9 mouse cellular contexts compared by ENCODE assay signal in the genomic region with DNA sequence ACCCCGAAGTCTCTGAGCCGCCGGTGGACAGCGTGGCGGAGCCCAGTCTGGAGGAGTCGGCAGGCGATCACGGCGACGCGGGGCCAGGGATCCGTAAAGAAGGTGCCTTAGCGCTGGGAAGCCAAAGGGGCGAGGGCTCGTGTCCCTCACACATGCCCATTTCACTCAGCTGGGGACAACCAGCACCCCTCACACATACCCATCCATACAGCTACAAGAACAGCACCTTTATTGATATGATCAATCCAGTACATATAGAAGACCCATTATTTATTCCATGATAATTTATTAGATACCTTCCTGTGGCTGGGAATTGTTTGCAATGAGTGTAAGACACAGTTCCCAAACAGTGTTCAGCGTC. TPM values are rescaled to one million over a fixed set of nuclear protein-coding genes. Genes with fewer than 3 reads are reported as not detected.
DNase-seq lines count a peak whose midpoint lies in the region; ATAC-seq and TF ChIP-seq lines count a peak whose summit lies in the region.
"Had no signal": no experiment of that assay in that cellular context is flagged by ENCODE, and none has a peak within 500 bp of the region (broad histone marks: within the 10 kb centered on the region; RNA-seq: fewer than 3 reads in every experiment).

No protein-coding gene starts in this region.

- 2% methylated on average over 16 of the region's 16 CpGs for WGBS in kidney, embryonic 16.5 days
- 1% methylated on average over 16 of the region's 16 CpGs for WGBS in hindbrain, embryonic 16.5 days
- 3% methylated on average over 8 of the region's 16 CpGs for WGBS in midbrain, postnatal 0 days

- no peak; the same call in 1 of the 2 replicates for ATAC-seq in kidney, embryonic 16.5 days (ENCODE audit: low FRiP score, low TSS enrichment)
- ATAC-seq in hindbrain, embryonic 16.5 days, result no peak; the same call in 1 of the 2 replicates
- peak; percentile 21; the same call in 1 of the 2 replicates for ATAC-seq in midbrain, postnatal 0 days (ENCODE audit: low FRiP score)
- no peak; the same call in 1 of the 2 replicates for ATAC-seq in monocyte, adult 5-6 weeks (replicated peaks; ENCODE audit: insufficient number of reproducible peaks, low FRiP score, low TSS enrichment, poor library complexity, severe bottlenecking)

- no peaks in the 10 kb centered on the region for H3K9me3 ChIP-seq in kidney, embryonic 16.5 days (ENCODE audit: low read length)
- H3K9me3 ChIP-seq in hindbrain, embryonic 16.5 days (ENCODE audit: control insufficient read depth, low read length), result no peaks in the 10 kb centered on the region
- H3K9me3 ChIP-seq in midbrain, postnatal 0 days (ENCODE audit: low read length), result no peaks in the 10 kb centered on the region

- H3K4me3 ChIP-seq in kidney, embryonic 16.5 days (ENCODE audit: low read length), result peak overlapping the region; percentile 83
- peak overlapping the region; percentile 71 for H3K4me3 ChIP-seq in cortical plate, adult 2 months (ENCODE audit: insufficient read depth, low read length)
- H3K4me3 ChIP-seq in hindbrain, embryonic 16.5 days (ENCODE audit: low read length), result peak overlapping the region; percentile 88
- H3K4me3 ChIP-seq in midbrain, postnatal 0 days (ENCODE audit: low read depth, low read length), result peak overlapping the region; percentile 92

- H3K4me2 ChIP-seq in kidney, embryonic 16.5 days (replicated peaks; ENCODE audit: low read depth, low read length), result peak overlapping the region; percentile 73
- H3K4me2 ChIP-seq in hindbrain, embryonic 16.5 days (ENCODE audit: low read length), result peak overlapping the region; percentile 68
- H3K4me2 ChIP-seq in midbrain, postnatal 0 days (ENCODE audit: low read depth, low read length, poor library complexity, severe bottlenecking), result peak overlapping the region; percentile 84

- H3K9ac ChIP-seq in kidney, embryonic 16.5 days (replicated peaks; ENCODE audit: low read length), result peak overlapping the region; percentile 70
- peak overlapping the region; percentile 88 for H3K9ac ChIP-seq in hindbrain, embryonic 16.5 days (ENCODE audit: low read depth, low read length)
- H3K9ac ChIP-seq in midbrain, postnatal 0 days (replicated peaks; ENCODE audit: low read length, poor library complexity, severe bottlenecking), result peak overlapping the region; percentile 84; the same call in 1 of the 2 replicates

- no peak overlapping the region for H3K27ac ChIP-seq in kidney, embryonic 16.5 days (ENCODE audit: low read length)
- H3K27ac ChIP-seq in cortical plate, adult 2 months (ENCODE audit: insufficient read depth, low read length), result no peak overlapping the region
- H3K27ac ChIP-seq in hindbrain, embryonic 16.5 days (ENCODE audit: low read depth, low read length), result no peak overlapping the region
- H3K27ac ChIP-seq in midbrain, postnatal 0 days (ENCODE audit: low read depth, low read length), result peak overlapping the region; percentile 83; the same call in 1 of the 2 replicates

- H3K27me3 ChIP-seq in kidney, embryonic 16.5 days (ENCODE audit: insufficient read depth, low read length), result 0 out of 2 replicates have a peak, but pooled peaks cover 10% of the 10 kb centered on the region
- peaks cover 6% of the 10 kb centered on the region; the same call in 1 of the 2 replicates for H3K27me3 ChIP-seq in hindbrain, embryonic 16.5 days (replicated peaks; ENCODE audit: control insufficient read depth, insufficient read depth, low read length)
- no peaks in the 10 kb centered on the region for H3K27me3 ChIP-seq in midbrain, postnatal 0 days (ENCODE audit: insufficient read depth, low read length)

- H3K4me1 ChIP-seq in kidney, embryonic 16.5 days (ENCODE audit: insufficient read depth, low read length), result peaks cover 9% of the 10 kb centered on the region; the same call in 1 of the 2 replicates
- peaks cover 3% of the 10 kb centered on the region; the same call in 1 of the 2 replicates for H3K4me1 ChIP-seq in cortical plate, adult 2 months (ENCODE audit: control insufficient read depth, insufficient read depth, low read length)
- H3K4me1 ChIP-seq in hindbrain, embryonic 16.5 days (ENCODE audit: control insufficient read depth, insufficient read depth, low read depth, low read length), result peaks cover 12% of the 10 kb centered on the region
- H3K4me1 ChIP-seq in midbrain, postnatal 0 days (ENCODE audit: insufficient read depth, low read length), result peaks cover 10% of the 10 kb centered on the region; the same call in 1 of the 2 replicates

- no peak for TF ChIP-seq CTCF in cortical plate, adult 2 months (IDR thresholded peaks at IDR 0.05; ENCODE audit: extremely low read depth, insufficient read depth, low read length)
- TF ChIP-seq CTCF in midbrain, postnatal 0 days (IDR thresholded peaks at IDR 0.05), result no peak

- no peaks in the 10 kb centered on the region for H3K36me3 ChIP-seq in kidney, embryonic 16.5 days (ENCODE audit: insufficient read depth, low read length)
- no peaks in the 10 kb centered on the region for H3K36me3 ChIP-seq in hindbrain, embryonic 16.5 days (ENCODE audit: control insufficient read depth, insufficient read depth, low read length)
- 0 out of 2 replicates have a peak, but pooled peaks cover 4% of the 10 kb centered on the region for H3K36me3 ChIP-seq in midbrain, postnatal 0 days (ENCODE audit: insufficient read depth, low read length)

- TF ChIP-seq POLR2A in cortical plate, adult 2 months (IDR thresholded peaks at IDR 0.05; ENCODE audit: extremely low read depth, insufficient read depth, low read length), result no peak

- DNase-seq in kidney, adult 11 months, result no peak
- no peak for DNase-seq in midbrain, postnatal 0 days (ENCODE audit: low spot score)
- no peak for DNase-seq in ovary, postnatal 36 days (ENCODE audit: low spot score)
- no peak for DNase-seq in frontal cortex, postnatal 10 days (ENCODE audit: low spot score in 2 of 2)

RNA-seq across cellular contexts. Expression of gene Dnaaf1, which starts 0.3 kb away (rescaled TPM):
- polyA plus RNA-seq in kidney, embryonic 16.5 days (2015; fragmentation: Nextera tagmentation; extraction: Ambion mirVana), result 0.27 and 0.37 TPM in 2 replicates
- 0.21 and 0.44 TPM in 2 replicates for polyA plus RNA-seq in cortical plate, adult 2 months (2012; rRNA removed)
- 0.61 and 0.69 TPM in 2 replicates for polyA plus RNA-seq in hindbrain, embryonic 16.5 days (2015; fragmentation: Nextera tagmentation; extraction: Ambion mirVana)
- total RNA-seq in midbrain, postnatal 0 days (2014; rRNA removed), result 0.47 and 1.1 TPM in 2 replicates
- polyA plus RNA-seq in midbrain, postnatal 0 days (2015; fragmentation: Nextera tagmentation; extraction: Ambion mirVana), result 0.51 and 0.60 TPM in 2 replicates
- total RNA-seq in monocyte, adult 5-6 weeks (2017), result 1.3 TPM in 1 of 3 replicates, not detected in the others
- total RNA-seq: gastrocnemius, adult 18-20 months had no signal

RNA-seq across cellular contexts. Expression of gene Hsdl1, which starts 0.4 kb away (rescaled TPM):
- polyA plus RNA-seq in kidney, embryonic 16.5 days (2015; fragmentation: Nextera tagmentation; extraction: Ambion mirVana), result 39.8 and 43.1 TPM in 2 replicates
- polyA plus RNA-seq in cortical plate, adult 2 months (2012; rRNA removed), result 31.1 and 32.2 TPM in 2 replicates
- polyA plus RNA-seq in hindbrain, embryonic 16.5 days (2015; fragmentation: Nextera tagmentation; extraction: Ambion mirVana), result 161 and 169 TPM in 2 replicates
- 164 and 176 TPM in 2 replicates for total RNA-seq in midbrain, postnatal 0 days (2014; rRNA removed)
- polyA plus RNA-seq in midbrain, postnatal 0 days (2015; fragmentation: Nextera tagmentation; extraction: Ambion mirVana), result 164 and 174 TPM in 2 replicates
- 25.5 to 34.2 TPM (median 27.4 TPM) in 3 replicates for total RNA-seq in monocyte, adult 5-6 weeks (2017)

RNA-seq across cellular contexts. Expression of gene Mbtps1, which starts 16.8 kb away (rescaled TPM):
- polyA plus RNA-seq in kidney, embryonic 16.5 days (2015; fragmentation: Nextera tagmentation; extraction: Ambion mirVana), result 131 TPM in 2 replicates
- 63.1 and 66.1 TPM in 2 replicates for polyA plus RNA-seq in cortical plate, adult 2 months (2012; rRNA removed)
- polyA plus RNA-seq in hindbrain, embryonic 16.5 days (2015; fragmentation: Nextera tagmentation; extraction: Ambion mirVana), result 46.3 and 55.0 TPM in 2 replicates
- total RNA-seq in midbrain, postnatal 0 days (2014; rRNA removed), result 68.8 and 72.7 TPM in 2 replicates
- 45.5 and 46.0 TPM in 2 replicates for polyA plus RNA-seq in midbrain, postnatal 0 days (2015; fragmentation: Nextera tagmentation; extraction: Ambion mirVana)
- total RNA-seq in monocyte, adult 5-6 weeks (2017), result 25.1 to 55.3 TPM (median 48.6 TPM) in 3 replicates

RNA-seq across cellular contexts. Expression of gene Taf1c, which starts 29.7 kb away (rescaled TPM):
- polyA plus RNA-seq in kidney, embryonic 16.5 days (2015; fragmentation: Nextera tagmentation; extraction: Ambion mirVana), result 15.4 and 15.5 TPM in 2 replicates
- 15.8 and 16.6 TPM in 2 replicates for polyA plus RNA-seq in cortical plate, adult 2 months (2012; rRNA removed)
- 13.0 and 15.2 TPM in 2 replicates for polyA plus RNA-seq in hindbrain, embryonic 16.5 days (2015; fragmentation: Nextera tagmentation; extraction: Ambion mirVana)
- 20.1 and 22.5 TPM in 2 replicates for total RNA-seq in midbrain, postnatal 0 days (2014; rRNA removed)
- polyA plus RNA-seq in midbrain, postnatal 0 days (2015; fragmentation: Nextera tagmentation; extraction: Ambion mirVana), result 9.6 and 10.2 TPM in 2 replicates
- total RNA-seq in monocyte, adult 5-6 weeks (2017), result 4.6 to 8.2 TPM (median 6.0 TPM) in 3 replicates

RNA-seq across cellular contexts. Expression of gene Adad2, which starts 37.2 kb away (rescaled TPM):
- 0.12 and 0.14 TPM in 2 replicates for polyA plus RNA-seq in kidney, embryonic 16.5 days (2015; fragmentation: Nextera tagmentation; extraction: Ambion mirVana)
- 0.08 and 0.23 TPM in 2 replicates for polyA plus RNA-seq in cortical plate, adult 2 months (2012; rRNA removed)
- polyA plus RNA-seq in hindbrain, embryonic 16.5 days (2015; fragmentation: Nextera tagmentation; extraction: Ambion mirVana), result 0.23 and 0.29 TPM in 2 replicates
- 0.33 and 1.0 TPM in 2 replicates for total RNA-seq in midbrain, postnatal 0 days (2014; rRNA removed)
- 0.22 and 0.23 TPM in 2 replicates for polyA plus RNA-seq in midbrain, postnatal 0 days (2015; fragmentation: Nextera tagmentation; extraction: Ambion mirVana)
- not detected in 3 replicates for total RNA-seq in monocyte, adult 5-6 weeks (2017)
